Mouse (Mus musculus): ENCODE results near the gene Bloc1s1. TPM values are rescaled to one million over a fixed set of nuclear protein-coding genes. Genes with fewer than 3 reads are reported as not detected.

Bloc1s1 gene
- total RNA-seq, 1 experiment: 90.0 TPM

GRCm38 (mm10) chr10:128929638-128930378 lies 6.0 kb upstream of the Bloc1s1 start:
- peaks cover 0 to 2% of the 10 kb centered on the region in 2 experiments; a peak in 1 of 4 replicates for H3K4me1 ChIP-seq (ENCODE audit: control insufficient read depth in 2 of 2, insufficient read depth in 2 of 2, low read length in 2 of 2, poor library complexity in 1 of 2)
- no peak for TF ChIP-seq HCFC1 (IDR thresholded peaks at IDR 0.05; ENCODE audit: borderline replicate concordance, insufficient read depth, low read length)
- TF ChIP-seq MAFK (IDR thresholded peaks at IDR 0.05; ENCODE audit: insufficient read depth, low read depth, low read length): no peak
- TF ChIP-seq CHD2 (IDR thresholded peaks at IDR 0.05; ENCODE audit: low read depth, low read length): no peak
- no peak for TF ChIP-seq ZC3H11A (IDR thresholded peaks at IDR 0.05; ENCODE audit: borderline replicate concordance, low read depth, low read length)
- TF ChIP-seq ZNF384 (IDR thresholded peaks at IDR 0.05; ENCODE audit: low read depth, low read length): no peak
- no peaks in the 10 kb centered on the region for H3K9me3 ChIP-seq (ENCODE audit: control insufficient read depth, insufficient read depth, low read depth, low read length)
- in situ Hi-C loops (cut with MboI; ENCODE audit: low sequenced_read_pairs in 2 of 2, unreplicated experiment in 2 of 2): no loop called here
- no peak overlapping the region for H3K4me3 ChIP-seq (ENCODE audit: insufficient read depth in 1 of 2, low read depth in 1 of 2, low read length in 2 of 2, poor library complexity in 1 of 2, severe bottlenecking in 1 of 2)
- H3K36me3 ChIP-seq (ENCODE audit: control insufficient read depth, insufficient read depth, low read length, poor library complexity, severe bottlenecking): no peaks in the 10 kb centered on the region
- no peak for DNase-seq (ENCODE audit: low read depth, low spot score)
- no peak overlapping the region for H3K27ac ChIP-seq (ENCODE audit: insufficient read depth, low read depth, low read length, poor library complexity, severe bottlenecking)
- H3K9ac ChIP-seq (ENCODE audit: insufficient read depth, low read depth, low read length, poor library complexity, severe bottlenecking): no peak overlapping the region

- DNase-seq (ENCODE audit: low read depth, low spot score): no peak
- peaks cover 0 to 3% of the 10 kb centered on the region in 2 experiments; a peak in 1 of 4 replicates for H3K4me1 ChIP-seq (ENCODE audit: control insufficient read depth in 2 of 2, insufficient read depth in 2 of 2, low read length in 2 of 2, poor library complexity in 1 of 2)
- no peak overlapping the region for H3K27ac ChIP-seq (ENCODE audit: insufficient read depth, low read depth, low read length, poor library complexity, severe bottlenecking)
- H3K9ac ChIP-seq (ENCODE audit: insufficient read depth, low read depth, low read length, poor library complexity, severe bottlenecking): no peak overlapping the region
- TF ChIP-seq HCFC1 (IDR thresholded peaks at IDR 0.05; ENCODE audit: borderline replicate concordance, insufficient read depth, low read length) (no peak), MAFK (IDR thresholded peaks at IDR 0.05; ENCODE audit: insufficient read depth, low read depth, low read length) (no peak), ZNF384 (IDR thresholded peaks at IDR 0.05; ENCODE audit: low read depth, low read length) (no peak), ZC3H11A (IDR thresholded peaks at IDR 0.05; ENCODE audit: borderline replicate concordance, low read depth, low read length) (no peak), CHD2 (IDR thresholded peaks at IDR 0.05; ENCODE audit: low read depth, low read length) (no peak)
- H3K9me3 ChIP-seq (ENCODE audit: control insufficient read depth, insufficient read depth, low read depth, low read length): no peaks in the 10 kb centered on the region
- H3K36me3 ChIP-seq (ENCODE audit: control insufficient read depth, insufficient read depth, low read length, poor library complexity, severe bottlenecking): no peaks in the 10 kb centered on the region
- H3K4me3 ChIP-seq (ENCODE audit: insufficient read depth in 1 of 2, low read depth in 1 of 2, low read length in 2 of 2, poor library complexity in 1 of 2, severe bottlenecking in 1 of 2): no peak overlapping the region
- in situ Hi-C loops (cut with MboI; ENCODE audit: low sequenced_read_pairs in 2 of 2, unreplicated experiment in 2 of 2): no loop called here
These were observed 4.5 kb upstream of the Bloc1s1 start for GRCm38 (mm10) chr10:128928356-128928755.

- Histone ChIP-seq H3K4me3 (ENCODE audit: insufficient read depth in 1 of 2, low read depth in 1 of 2, low read length in 2 of 2, poor library complexity in 1 of 2, severe bottlenecking in 1 of 2) (peak overlapping the region; percentile 76 to 95), H3K4me1 (ENCODE audit: control insufficient read depth in 2 of 2, insufficient read depth in 2 of 2, low read length in 2 of 2, poor library complexity in 1 of 2) (peaks cover 0 to 17% of the 10 kb centered on the region in 2 experiments; a peak in 2 of 4 replicates), H3K9ac (ENCODE audit: insufficient read depth, low read depth, low read length, poor library complexity, severe bottlenecking) (peak overlapping the region; percentile 90), H3K36me3 (ENCODE audit: control insufficient read depth, insufficient read depth, low read length, poor library complexity, severe bottlenecking) (no peaks in the 10 kb centered on the region; the same call in 1 of the 2 replicates), H3K27ac (ENCODE audit: insufficient read depth, low read depth, low read length, poor library complexity, severe bottlenecking) (peak overlapping the region; percentile 69), H3K9me3 (ENCODE audit: control insufficient read depth, insufficient read depth, low read depth, low read length) (no peaks in the 10 kb centered on the region)
- in situ Hi-C loops (cut with MboI; ENCODE audit: low sequenced_read_pairs in 2 of 2, unreplicated experiment in 2 of 2): no loop called here
- DNase-seq (ENCODE audit: low read depth, low spot score): peak; percentile 77
- TF ChIP-seq MAFK (IDR thresholded peaks at IDR 0.05; ENCODE audit: insufficient read depth, low read depth, low read length): no peak
- TF ChIP-seq HCFC1 (IDR thresholded peaks at IDR 0.05; ENCODE audit: borderline replicate concordance, insufficient read depth, low read length): 0 out of 2 replicates have a peak, but pooled peaks have one; percentile 1
- TF ChIP-seq ZC3H11A (IDR thresholded peaks at IDR 0.05; ENCODE audit: borderline replicate concordance, low read depth, low read length): no peak
These were observed 683 bp downstream of the Bloc1s1 start for GRCm38 (mm10) chr10:128923013-128923691.

GRCm38 (mm10) chr10:128922822-128923012 lies 1.1 kb downstream of the Bloc1s1 start, which contains the start of gene Rdh5:
Gene Rdh5 (minus strand): TSS chr10:128922888.
- Histone ChIP-seq H3K9ac (ENCODE audit: insufficient read depth, low read depth, low read length, poor library complexity, severe bottlenecking) (peak within 1 kb of the TSS; percentile 90), H3K4me1 (ENCODE audit: control insufficient read depth in 2 of 2, insufficient read depth in 2 of 2, low read length in 2 of 2, poor library complexity in 1 of 2) (peaks cover 0 to 17% of the 10 kb centered on the region in 2 experiments; a peak in 2 of 4 replicates), H3K9me3 (ENCODE audit: control insufficient read depth, insufficient read depth, low read depth, low read length) (no peaks in the 10 kb centered on the region), H3K36me3 (ENCODE audit: control insufficient read depth, insufficient read depth, low read length, poor library complexity, severe bottlenecking) (peaks cover 2% of the 10 kb centered on the region; the same call in 1 of the 2 replicates), H3K27ac (ENCODE audit: insufficient read depth, low read depth, low read length, poor library complexity, severe bottlenecking) (peak within 1 kb of the TSS; percentile 69), H3K4me3 (ENCODE audit: insufficient read depth in 1 of 2, low read depth in 1 of 2, low read length in 2 of 2, poor library complexity in 1 of 2, severe bottlenecking in 1 of 2) (peak within 1 kb of the TSS; percentile 76 to 95)
- in situ Hi-C loops (cut with MboI; ENCODE audit: low sequenced_read_pairs in 2 of 2, unreplicated experiment in 2 of 2): no loop called here
- TF ChIP-seq ZC3H11A (IDR thresholded peaks at IDR 0.05; ENCODE audit: borderline replicate concordance, low read depth, low read length) (no peak), MAFK (IDR thresholded peaks at IDR 0.05; ENCODE audit: insufficient read depth, low read depth, low read length) (no peak), ZNF384 (IDR thresholded peaks at IDR 0.05; ENCODE audit: low read depth, low read length) (no peak), HCFC1 (IDR thresholded peaks at IDR 0.05; ENCODE audit: borderline replicate concordance, insufficient read depth, low read length) (no peak), CHD2 (IDR thresholded peaks at IDR 0.05; ENCODE audit: low read depth, low read length) (no peak)
- DNase-seq (ENCODE audit: low read depth, low spot score): no peak

All from ES-E14 (cell line).